Mouse (Mus musculus): ENCODE results near the gene Gm20532. TPM values are rescaled to one million over a fixed set of nuclear protein-coding genes. Genes with fewer than 3 reads are reported as not detected.
A peak's percentile ranks its signal among the peaks of the same experiment; 100 is the strongest.

The Gm20532 gene
- polyA plus RNA-seq, 1 experiment from 2014 or later = not detected

DNA sequence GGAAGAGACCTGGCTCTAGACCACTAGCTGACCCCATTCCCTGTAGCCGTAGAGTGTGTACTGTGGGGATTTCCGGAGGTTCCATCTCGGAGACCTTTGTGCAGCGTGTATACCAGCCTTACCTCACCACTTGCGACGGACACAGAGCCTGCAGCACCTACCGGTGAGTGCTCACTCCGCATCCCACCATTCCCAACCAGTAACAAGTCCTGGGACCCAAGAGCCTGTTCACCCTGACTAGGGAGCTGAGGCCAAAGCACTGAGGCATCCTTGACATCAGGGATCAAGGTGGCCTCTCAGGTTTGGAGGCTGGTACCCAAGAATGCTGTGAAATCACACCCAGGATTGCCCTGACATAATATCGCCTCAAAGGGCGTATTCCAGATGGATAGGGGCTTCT lies 2.8 kb downstream of the Gm20532 start:
- Histone ChIP-seq H3K27me3 (ENCODE audit: control insufficient read depth, insufficient read depth, low read length) (no peaks in the 10 kb centered on the region), H3K4me2 (ENCODE audit: low read length) (peak overlapping the region; percentile 78), H3K9me3 (ENCODE audit: control insufficient read depth, low read length) (no peaks in the 10 kb centered on the region), H3K27ac (replicated peaks in 1 of 2; ENCODE audit: control insufficient read depth in 1 of 2, insufficient read depth in 1 of 2, low read depth in 2 of 2, low read length in 2 of 2) (peak overlapping the region; percentile 34 to 78; a peak in 2 of 4 replicates), H3K9ac (ENCODE audit: low read length) (peak overlapping the region; percentile 81), H3K36me3 (ENCODE audit: control insufficient read depth, insufficient read depth, low read length) (peaks cover 38% of the 10 kb centered on the region), H3K4me1 (ENCODE audit: control insufficient read depth in 2 of 2, insufficient read depth in 2 of 2, low read length in 2 of 2) (peaks cover 8 to 16% of the 10 kb centered on the region in 2 experiments; a peak in 3 of 4 replicates), H3K4me3 (ENCODE audit: control insufficient read depth in 1 of 2, insufficient read depth in 1 of 2, low read depth in 1 of 2, low read length in 2 of 2) (peak overlapping the region; percentile 28 to 59; a peak in 2 of 4 replicates)
- WGBS = 76% methylated on average over 10 of the region's 10 CpGs
- no peak for ATAC-seq (ENCODE audit: insufficient number of reproducible peaks, insufficient read depth, low FRiP score, low read depth)

DNA sequence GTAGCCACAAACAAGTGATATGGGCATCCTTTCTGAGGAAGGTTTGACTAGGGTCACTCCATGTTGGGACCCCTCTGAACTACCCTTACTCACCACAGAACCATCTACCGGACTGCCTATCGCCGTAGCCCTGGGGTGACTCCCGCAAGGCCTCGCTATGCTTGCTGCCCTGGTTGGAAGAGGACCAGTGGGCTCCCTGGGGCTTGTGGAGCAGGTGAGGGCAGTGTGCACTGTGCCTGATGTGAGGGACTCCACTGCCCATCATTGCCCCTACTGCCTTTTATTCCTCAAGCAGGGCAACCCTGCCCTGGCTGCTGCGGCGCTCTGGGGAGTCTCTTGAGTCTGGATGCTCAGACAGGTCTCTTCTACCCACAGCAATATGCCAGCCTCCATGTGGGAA lies 3.8 kb downstream of the Gm20532 start:
- H3K27ac ChIP-seq (replicated peaks in 1 of 2; ENCODE audit: control insufficient read depth in 1 of 2, insufficient read depth in 1 of 2, low read depth in 2 of 2, low read length in 2 of 2) = peak overlapping the region in 1 of 2 experiments; percentile 37; a peak in 1 of 4 replicates
- peaks cover 8 to 16% of the 10 kb centered on the region in 2 experiments; a peak in 3 of 4 replicates for H3K4me1 ChIP-seq (ENCODE audit: control insufficient read depth in 2 of 2, insufficient read depth in 2 of 2, low read length in 2 of 2)
- H3K27me3 ChIP-seq (ENCODE audit: control insufficient read depth, insufficient read depth, low read length) = no peaks in the 10 kb centered on the region
- 87% methylated on average over 7 of the region's 7 CpGs for WGBS
- peak overlapping the region; percentile 78 for H3K4me2 ChIP-seq (ENCODE audit: low read length)
- H3K9ac ChIP-seq (ENCODE audit: low read length) = peak overlapping the region; percentile 81; the same call in 1 of the 2 replicates
- no peak for ATAC-seq (ENCODE audit: insufficient number of reproducible peaks, insufficient read depth, low FRiP score, low read depth)
- no peak overlapping the region; a peak in 1 of 4 replicates for H3K4me3 ChIP-seq (ENCODE audit: control insufficient read depth in 1 of 2, insufficient read depth in 1 of 2, low read depth in 1 of 2, low read length in 2 of 2)
- H3K9me3 ChIP-seq (ENCODE audit: control insufficient read depth, low read length) = no peaks in the 10 kb centered on the region
- H3K36me3 ChIP-seq (ENCODE audit: control insufficient read depth, insufficient read depth, low read length) = peaks cover 44% of the 10 kb centered on the region

DNA sequence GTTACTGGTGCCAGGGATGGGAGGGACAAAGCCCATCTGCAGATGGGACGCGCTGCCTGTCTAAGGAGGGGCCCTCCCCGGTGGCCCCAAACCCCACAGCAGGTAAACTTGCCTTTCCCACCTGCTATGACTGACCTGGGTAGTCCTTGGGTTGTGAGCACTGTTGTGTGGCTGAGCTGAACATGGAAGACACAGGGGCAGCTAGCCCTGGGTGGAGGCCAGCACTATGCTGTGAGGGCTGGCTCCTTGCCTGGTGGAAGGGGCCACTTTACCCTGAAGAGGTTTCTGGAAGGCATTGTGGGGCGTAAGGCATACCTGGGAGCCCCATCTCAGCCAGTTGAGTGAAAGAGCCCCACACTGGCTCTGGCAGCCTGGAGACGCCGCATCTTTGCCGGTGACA lies 4.5 kb downstream of the Gm20532 start:
- Histone ChIP-seq H3K4me2 (ENCODE audit: low read length) (0 out of 2 replicates have a peak overlapping the region, but pooled peaks have one; percentile 78), H3K9ac (ENCODE audit: low read length) (no peak overlapping the region), H3K9me3 (ENCODE audit: control insufficient read depth, low read length) (no peaks in the 10 kb centered on the region), H3K4me1 (ENCODE audit: control insufficient read depth in 2 of 2, insufficient read depth in 2 of 2, low read length in 2 of 2) (peaks cover 8 to 16% of the 10 kb centered on the region in 2 experiments; a peak in 3 of 4 replicates), H3K27me3 (ENCODE audit: control insufficient read depth, insufficient read depth, low read length) (no peaks in the 10 kb centered on the region), H3K36me3 (ENCODE audit: control insufficient read depth, insufficient read depth, low read length) (peaks cover 50% of the 10 kb centered on the region), H3K27ac (replicated peaks in 1 of 2; ENCODE audit: control insufficient read depth in 1 of 2, insufficient read depth in 1 of 2, low read depth in 2 of 2, low read length in 2 of 2) (no peak overlapping the region), H3K4me3 (ENCODE audit: control insufficient read depth in 1 of 2, insufficient read depth in 1 of 2, low read depth in 1 of 2, low read length in 2 of 2) (no peak overlapping the region)
- no peak for ATAC-seq (ENCODE audit: insufficient number of reproducible peaks, insufficient read depth, low FRiP score, low read depth)
- 81% methylated on average over 7 of the region's 7 CpGs for WGBS

DNA sequence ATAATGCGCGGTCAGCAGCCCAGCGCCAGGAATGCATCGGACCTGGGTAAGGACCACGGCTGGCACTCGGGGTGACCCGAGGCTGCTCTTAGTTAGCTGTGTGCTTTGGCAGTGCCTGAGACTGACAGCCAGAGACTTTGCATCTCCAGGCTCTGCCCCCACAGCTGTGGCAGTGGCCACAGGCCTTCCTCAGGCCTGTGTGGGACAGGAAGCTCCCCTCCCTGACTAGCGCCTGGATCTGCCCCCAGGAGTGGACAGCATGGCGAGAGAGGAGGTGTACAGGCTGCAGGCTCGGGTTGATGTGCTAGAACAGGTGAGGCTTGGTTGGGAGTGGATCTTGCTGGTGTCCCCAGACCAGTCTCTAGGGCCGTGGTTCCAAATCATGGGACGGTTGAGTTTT lies 5.0 kb downstream of the Gm20532 start:
- H3K27ac ChIP-seq (replicated peaks in 1 of 2; ENCODE audit: control insufficient read depth in 1 of 2, insufficient read depth in 1 of 2, low read depth in 2 of 2, low read length in 2 of 2) = no peak overlapping the region
- H3K9ac ChIP-seq (ENCODE audit: low read length) = no peak overlapping the region
- H3K27me3 ChIP-seq (ENCODE audit: control insufficient read depth, insufficient read depth, low read length) = no peaks in the 10 kb centered on the region
- H3K4me2 ChIP-seq (ENCODE audit: low read length) = no peak overlapping the region
- peaks cover 53% of the 10 kb centered on the region for H3K36me3 ChIP-seq (ENCODE audit: control insufficient read depth, insufficient read depth, low read length)
- peaks cover 8 to 12% of the 10 kb centered on the region in 2 experiments; a peak in 3 of 4 replicates for H3K4me1 ChIP-seq (ENCODE audit: control insufficient read depth in 2 of 2, insufficient read depth in 2 of 2, low read length in 2 of 2)
- H3K9me3 ChIP-seq (ENCODE audit: control insufficient read depth, low read length) = no peaks in the 10 kb centered on the region
- no peak overlapping the region for H3K4me3 ChIP-seq (ENCODE audit: control insufficient read depth in 1 of 2, insufficient read depth in 1 of 2, low read depth in 1 of 2, low read length in 2 of 2)
- 82% methylated on average over 12 of the region's 12 CpGs for WGBS
- no peak for ATAC-seq (ENCODE audit: insufficient number of reproducible peaks, insufficient read depth, low FRiP score, low read depth)

GRCm38 (mm10) chr2:26593211-26594021 lies 7.0 kb downstream of the Gm20532 start:
- Histone ChIP-seq H3K4me1 (ENCODE audit: control insufficient read depth in 2 of 2, insufficient read depth in 2 of 2, low read length in 2 of 2) (peaks cover 5 to 6% of the 10 kb centered on the region in 2 experiments; a peak in 3 of 4 replicates), H3K4me2 (ENCODE audit: low read length) (no peak overlapping the region), H3K27me3 (ENCODE audit: control insufficient read depth, insufficient read depth, low read length) (no peaks in the 10 kb centered on the region), H3K36me3 (ENCODE audit: control insufficient read depth, insufficient read depth, low read length) (peaks cover 53% of the 10 kb centered on the region), H3K9me3 (ENCODE audit: control insufficient read depth, low read length) (no peaks in the 10 kb centered on the region), H3K27ac (replicated peaks in 1 of 2; ENCODE audit: control insufficient read depth in 1 of 2, insufficient read depth in 1 of 2, low read depth in 2 of 2, low read length in 2 of 2) (no peak overlapping the region), H3K9ac (ENCODE audit: low read length) (no peak overlapping the region), H3K4me3 (ENCODE audit: control insufficient read depth in 1 of 2, insufficient read depth in 1 of 2, low read depth in 1 of 2, low read length in 2 of 2) (no peak overlapping the region)
- WGBS = 63% methylated on average over 9 of the region's 9 CpGs
- ATAC-seq (ENCODE audit: insufficient number of reproducible peaks, insufficient read depth, low FRiP score, low read depth) = no peak

DNA sequence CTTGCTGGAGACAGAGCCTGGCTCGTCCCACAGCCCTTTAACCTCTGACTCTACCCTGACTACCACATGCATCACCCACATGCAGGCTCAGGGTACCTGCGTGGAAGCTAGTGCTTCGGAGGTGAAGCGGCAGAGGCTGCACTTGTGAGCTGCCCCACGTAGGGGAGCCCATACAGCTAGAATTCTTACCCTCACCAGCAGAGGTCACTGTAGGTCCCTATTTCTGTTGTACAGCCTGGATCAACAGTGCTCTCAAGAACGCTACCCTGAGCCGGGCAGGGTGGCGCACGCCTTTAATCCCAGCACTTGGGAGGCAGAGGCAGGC lies 7.5 kb downstream of the Gm20532 start:
- Histone ChIP-seq H3K27ac (replicated peaks in 1 of 2; ENCODE audit: control insufficient read depth in 1 of 2, insufficient read depth in 1 of 2, low read depth in 2 of 2, low read length in 2 of 2) (no peak overlapping the region), H3K27me3 (ENCODE audit: control insufficient read depth, insufficient read depth, low read length) (no peaks in the 10 kb centered on the region), H3K36me3 (ENCODE audit: control insufficient read depth, insufficient read depth, low read length) (peaks cover 53% of the 10 kb centered on the region), H3K4me3 (ENCODE audit: control insufficient read depth in 1 of 2, insufficient read depth in 1 of 2, low read depth in 1 of 2, low read length in 2 of 2) (no peak overlapping the region), H3K4me1 (ENCODE audit: control insufficient read depth in 2 of 2, insufficient read depth in 2 of 2, low read length in 2 of 2) (no peaks in the 10 kb centered on the region), H3K9me3 (ENCODE audit: control insufficient read depth, low read length) (no peaks in the 10 kb centered on the region), H3K4me2 (ENCODE audit: low read length) (no peak overlapping the region), H3K9ac (ENCODE audit: low read length) (no peak overlapping the region)
- 62% methylated on average over 9 of the region's 9 CpGs for WGBS
- ATAC-seq (ENCODE audit: insufficient number of reproducible peaks, insufficient read depth, low FRiP score, low read depth) = no peak

DNA sequence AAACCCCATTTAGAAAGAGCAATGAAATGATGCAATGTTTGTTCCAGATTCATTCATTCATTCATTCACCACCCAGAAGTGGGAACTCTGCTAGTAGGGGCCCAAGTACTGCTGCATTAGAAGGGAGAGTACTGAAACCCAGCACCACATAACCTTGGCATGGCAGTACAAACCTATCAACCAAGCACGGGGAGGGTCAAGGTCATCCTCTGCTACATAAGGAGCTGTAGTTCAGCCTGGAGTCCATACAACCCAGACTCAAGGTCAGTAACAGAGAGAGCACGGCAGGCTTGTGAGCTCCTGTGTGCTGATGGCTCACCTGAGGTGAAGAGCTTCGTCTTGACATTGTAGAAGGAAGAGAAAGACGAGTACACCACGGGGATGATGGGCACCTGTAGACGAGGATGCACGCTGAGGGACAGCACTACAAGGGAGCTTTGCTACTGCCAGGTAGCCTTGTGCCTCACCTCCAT lies 8.1 kb downstream of the Gm20532 start:
- Histone ChIP-seq H3K27me3 (ENCODE audit: control insufficient read depth, insufficient read depth, low read length) (no peaks in the 10 kb centered on the region), H3K4me1 (ENCODE audit: control insufficient read depth in 2 of 2, insufficient read depth in 2 of 2, low read length in 2 of 2) (no peaks in the 10 kb centered on the region), H3K4me2 (ENCODE audit: low read length) (no peak overlapping the region), H3K36me3 (ENCODE audit: control insufficient read depth, insufficient read depth, low read length) (peaks cover 50% of the 10 kb centered on the region), H3K9ac (ENCODE audit: low read length) (no peak overlapping the region), H3K27ac (replicated peaks in 1 of 2; ENCODE audit: control insufficient read depth in 1 of 2, insufficient read depth in 1 of 2, low read depth in 2 of 2, low read length in 2 of 2) (no peak overlapping the region), H3K9me3 (ENCODE audit: control insufficient read depth, low read length) (no peaks in the 10 kb centered on the region), H3K4me3 (ENCODE audit: control insufficient read depth in 1 of 2, insufficient read depth in 1 of 2, low read depth in 1 of 2, low read length in 2 of 2) (no peak overlapping the region)
- 72% methylated on average over 7 of the region's 7 CpGs for WGBS
- ATAC-seq (ENCODE audit: insufficient number of reproducible peaks, insufficient read depth, low FRiP score, low read depth) = peak; percentile 3; the same call in 1 of the 2 replicates

Measured in heart, embryonic 14.5 days (tissue).